Mouse (Mus musculus) CH12.LX (cell line): ENCODE results near the gene Ggct.

Experiments used
- BHLHE40 ChIP-seq: IDR thresholded peaks from 2 replicates; pipeline ENCODE4 v1.6.1; 2011; ENCODE audit warnings: mild to moderate bottlenecking, low read depth, low read length, improper control_type of control experiment
- CHD2 ChIP-seq: IDR thresholded peaks from 2 replicates; pipeline ENCODE4 v1.6.1; 2011; ENCODE audit warnings: low read length, improper control_type of control experiment
- CTCF ChIP-seq, 2 experiments: IDR thresholded peaks in 1 of 2; conservative IDR thresholded peaks in 1 of 2; 2 replicates each; pipeline ENCODE4 v1.5.1; 2011 to 2012; ENCODE audit warnings: low read depth in 2 of 2, low read length in 2 of 2, improper control_type of control experiment in 1 of 2, inconsistent platforms in 1 of 2, mild to moderate bottlenecking in 1 of 2, moderate library complexity in 1 of 2
- NRF1 ChIP-seq: IDR thresholded peaks from 2 replicates; pipeline ENCODE4 v1.6.1; 2014; ENCODE audit warnings: low read depth, mild to moderate bottlenecking, inconsistent platforms, low read length, improper control_type of control experiment, moderate library complexity

GRCm38 (mm10) chr6:54965234-54965633 lies 27.5 kb downstream of the Ggct start:
- TF ChIP-seq CTCF (conservative IDR thresholded peaks at IDR 0.05 in 1 of 2, IDR thresholded peaks at IDR 0.05 in 1 of 2; ENCODE audit: low read depth in 2 of 2, low read length in 2 of 2): no peak
- no peak for TF ChIP-seq CHD2
- no peak for TF ChIP-seq NRF1
- TF ChIP-seq BHLHE40: no peak
